Mouse (Mus musculus) embryonic facial prominence, embryonic 10.5 days (tissue): ENCODE data around the gene Krt73. TPM values are rescaled to one million over a fixed set of nuclear protein-coding genes. Genes with fewer than 3 reads are reported as not detected.

ENCODE experiments used
- DNase-seq: peaks from one replicate; pipeline ENCODE4 v3.0.0-alpha.2; 2017; ENCODE audit warnings: low spot score
- H3K27ac ChIP-seq: fragments of 300-500 bp; sonication (generic); replicated peaks from 2 replicates; pipeline ENCODE4 v1.5.1; 2016; ENCODE audit warnings: mild to moderate bottlenecking
- H3K27me3 ChIP-seq: fragments of 300-500 bp; sonication (generic); replicated peaks from 2 replicates; pipeline ENCODE4 v1.6.1; 2016; ENCODE audit warnings: low read depth, mild to moderate bottlenecking; ENCODE audit not compliant: poor library complexity, severe bottlenecking
- H3K36me3 ChIP-seq: fragments of 300-500 bp; sonication (generic); replicated peaks from 2 replicates; pipeline ENCODE4 v1.6.1; 2016; ENCODE audit warnings: mild to moderate bottlenecking, moderate library complexity
- H3K4me1 ChIP-seq: fragments of 300-500 bp; sonication (generic); 2 replicates; pipeline ENCODE4 v1.6.1; 2016
- H3K4me3 ChIP-seq: fragments of 300-500 bp; sonication (generic); 2 replicates; pipeline ENCODE4 v1.5.1; 2016; ENCODE audit warnings: mild to moderate bottlenecking, moderate library complexity
- H3K9me3 ChIP-seq: fragments of 300-500 bp; sonication (generic); 2 replicates; pipeline ENCODE4 v1.6.1; 2016; ENCODE audit warnings: mild to moderate bottlenecking
- WGBS: fragments of 180-500 bp; shearing (Covaris S2); methylation state at CpG from one replicate; pipeline ENCODE4 v1.1.7; 2016; 5-methylcytosine and 5-hydroxymethylcytosine counted together
- polyA plus RNA-seq: library from polyadenylated mRNA; unstranded; fragments of >200 nt; fragmentation: Nextera tagmentation; extraction: Ambion mirVana; gene quantifications from 2 replicates; pipeline ENCODE4 v1.2.1, GENCODE M21; 2016

The Krt73 gene
- polyA plus RNA-seq, 1 experiment from 2014 or later: not detected

DNA sequence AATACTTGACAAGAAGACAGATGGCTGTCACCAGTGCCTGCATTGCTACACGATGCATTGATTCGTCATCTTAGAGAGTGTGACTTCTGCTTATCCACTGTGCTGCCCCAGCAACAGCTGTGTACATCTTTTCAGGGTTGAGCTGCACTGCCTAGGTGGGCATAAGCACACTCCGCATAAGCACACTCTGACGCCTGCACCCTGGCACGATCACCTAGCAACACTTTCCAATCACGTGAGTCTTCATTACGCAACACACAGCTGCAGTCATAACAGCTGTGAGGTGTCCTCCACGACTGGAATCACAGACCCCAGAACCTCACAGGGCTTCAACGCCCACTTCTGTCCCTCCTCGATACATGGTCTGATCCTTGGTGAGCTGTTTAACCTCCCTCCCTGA lies 28.7 kb downstream of the Krt73 start:
- Histone ChIP-seq H3K36me3 (no peaks in the 10 kb centered on the region), H3K9me3 (no peaks in the 10 kb centered on the region), H3K27me3 (no peaks in the 10 kb centered on the region), H3K4me1 (peaks cover 15% of the 10 kb centered on the region; the same call in 1 of the 2 replicates), H3K27ac (no peak overlapping the region), H3K4me3 (no peak overlapping the region)
- DNase-seq: no peak
- 87% methylated on average over 10 of the region's 10 CpGs for WGBS

- H3K27me3 ChIP-seq: no peaks in the 10 kb centered on the region
- H3K27ac ChIP-seq: peak overlapping the region; percentile 76
- WGBS: 10% methylated on average over 5 of the region's 5 CpGs
- no peaks in the 10 kb centered on the region for H3K36me3 ChIP-seq
- DNase-seq: peak; percentile 89
- 0 out of 2 replicates have a peak overlapping the region, but pooled peaks have one; percentile 11 for H3K4me3 ChIP-seq
- peaks cover 17% of the 10 kb centered on the region; the same call in 1 of the 2 replicates for H3K4me1 ChIP-seq
- no peaks in the 10 kb centered on the region for H3K9me3 ChIP-seq
These were observed 29.4 kb downstream of the Krt73 start for GRCm38 (mm10) chr15:101772711-101773081.

DNA sequence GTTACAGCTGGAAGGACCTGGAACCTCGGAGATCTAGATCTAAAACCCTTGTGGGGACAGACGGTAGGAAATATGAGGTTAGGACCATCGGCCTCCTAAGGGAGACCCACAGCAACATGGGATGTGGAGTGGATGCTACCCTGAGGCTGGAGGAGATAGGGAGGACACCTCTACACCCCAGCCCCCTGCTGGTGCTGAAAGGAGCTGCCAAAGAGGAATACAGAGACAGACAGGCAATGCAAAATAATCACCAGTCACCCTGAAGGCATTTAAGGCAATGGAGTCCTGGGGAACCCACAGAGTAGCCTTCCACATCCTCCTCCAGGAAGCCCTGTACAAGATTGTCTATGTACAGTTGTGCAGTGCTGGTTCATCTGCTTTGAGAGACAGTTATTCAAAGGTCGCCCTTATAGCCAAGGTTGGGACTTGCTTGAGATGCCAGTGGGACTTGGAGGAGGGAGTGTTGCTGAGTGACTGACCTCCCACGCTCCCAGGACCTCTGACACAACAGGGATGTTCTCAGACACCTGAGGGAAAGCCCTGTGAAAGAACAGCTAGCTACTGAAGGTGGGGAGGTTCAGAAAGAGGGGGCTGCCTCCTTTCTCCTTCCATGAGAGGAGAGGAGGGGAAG lies 30.0 kb downstream of the Krt73 start:
- Histone ChIP-seq H3K4me3 (0 out of 2 replicates have a peak overlapping the region, but pooled peaks have one; percentile 11), H3K27me3 (no peaks in the 10 kb centered on the region), H3K9me3 (no peaks in the 10 kb centered on the region), H3K36me3 (no peaks in the 10 kb centered on the region), H3K4me1 (peaks cover 17% of the 10 kb centered on the region; the same call in 1 of the 2 replicates), H3K27ac (peak overlapping the region; percentile 76)
- DNase-seq: peak; percentile 36
- WGBS: 66% methylated on average over 5 of the region's 5 CpGs

DNA sequence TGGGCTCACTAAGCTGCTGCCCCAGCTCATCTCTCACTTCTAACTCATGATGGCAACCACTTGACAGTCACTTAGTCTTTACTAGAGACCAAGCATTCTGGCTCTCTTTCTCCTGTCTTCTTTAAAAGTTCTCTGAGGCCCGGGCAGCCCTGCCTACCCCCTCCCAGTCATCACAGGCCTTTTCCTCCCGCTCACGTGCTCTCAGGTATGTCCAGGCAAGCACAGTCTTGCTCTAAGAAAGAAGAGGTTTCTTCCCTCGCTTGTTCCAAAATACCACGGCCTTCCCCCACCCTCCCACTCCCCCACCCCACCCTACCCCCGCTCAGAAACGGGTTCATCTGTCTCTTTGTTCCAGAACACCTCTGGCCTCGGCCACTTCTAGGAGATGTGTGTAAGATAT lies 31.9 kb downstream of the Krt73 start:
- no peaks in the 10 kb centered on the region for H3K27me3 ChIP-seq
- peak; percentile 30 for DNase-seq
- no peaks in the 10 kb centered on the region for H3K36me3 ChIP-seq
- H3K27ac ChIP-seq: peak overlapping the region; percentile 51; the same call in 1 of the 2 replicates
- no peaks in the 10 kb centered on the region for H3K9me3 ChIP-seq
- H3K4me3 ChIP-seq: no peak overlapping the region
- peaks cover 17% of the 10 kb centered on the region; the same call in 1 of the 2 replicates for H3K4me1 ChIP-seq
- 56% methylated on average over 8 of the region's 8 CpGs for WGBS

Other genes with a start within 250 kb of the Krt73 start
- gene Krt90, start 239.4 kb downstream of the Krt73 start, polyA plus RNA-seq: 0.24 and 0.50 TPM in 2 replicates
- gene Krt75, start 228.4 kb downstream of the Krt73 start, polyA plus RNA-seq: 0.09 TPM in 2 replicates
- not detected in 2 replicates for gene Gm5414, start 174.2 kb downstream of the Krt73 start, polyA plus RNA-seq
- gene Gm5478, start 155.0 kb downstream of the Krt73 start, polyA plus RNA-seq: not detected in 2 replicates
- gene Krt6b, start 122.1 kb downstream of the Krt73 start, polyA plus RNA-seq: not detected in 2 replicates
- 0.06 and 0.09 TPM in 2 replicates for gene Krt6a, start 108.0 kb downstream of the Krt73 start, polyA plus RNA-seq
- gene Krt5, start 89.4 kb downstream of the Krt73 start, polyA plus RNA-seq: 1.1 and 5.4 TPM in 2 replicates
- not detected in 2 replicates for gene Krt71, start 59.2 kb downstream of the Krt73 start, polyA plus RNA-seq
- gene Krt72, start 15.9 kb downstream of the Krt73 start, polyA plus RNA-seq: not detected in 2 replicates
- not detected in 2 replicates for gene Krt2, start 15.8 kb upstream of the Krt73 start, polyA plus RNA-seq
- gene Krt1, start 48.4 kb upstream of the Krt73 start, polyA plus RNA-seq: 0.50 and 1.6 TPM in 2 replicates
- gene Krt77, start 67.4 kb upstream of the Krt73 start, polyA plus RNA-seq: 0.06 TPM in 1 of 2 replicates, not detected in the other
- not detected in 2 replicates for gene Krt76, start 90.6 kb upstream of the Krt73 start, polyA plus RNA-seq
- gene Krt4, start 122.4 kb upstream of the Krt73 start, polyA plus RNA-seq: not detected in 2 replicates
- 0.20 and 0.49 TPM in 2 replicates for gene Krt79, start 138.0 kb upstream of the Krt73 start, polyA plus RNA-seq
- not detected in 2 replicates for gene Krt78, start 151.9 kb upstream of the Krt73 start, polyA plus RNA-seq
- gene Krt8, start 202.1 kb upstream of the Krt73 start, polyA plus RNA-seq: 86.3 and 91.9 TPM in 2 replicates
- 95.2 and 101 TPM in 2 replicates for gene Krt18, start 225.8 kb upstream of the Krt73 start, polyA plus RNA-seq